Comparison of ENCODE assay signal across 9 mouse cellular contexts in the genomic region with DNA sequence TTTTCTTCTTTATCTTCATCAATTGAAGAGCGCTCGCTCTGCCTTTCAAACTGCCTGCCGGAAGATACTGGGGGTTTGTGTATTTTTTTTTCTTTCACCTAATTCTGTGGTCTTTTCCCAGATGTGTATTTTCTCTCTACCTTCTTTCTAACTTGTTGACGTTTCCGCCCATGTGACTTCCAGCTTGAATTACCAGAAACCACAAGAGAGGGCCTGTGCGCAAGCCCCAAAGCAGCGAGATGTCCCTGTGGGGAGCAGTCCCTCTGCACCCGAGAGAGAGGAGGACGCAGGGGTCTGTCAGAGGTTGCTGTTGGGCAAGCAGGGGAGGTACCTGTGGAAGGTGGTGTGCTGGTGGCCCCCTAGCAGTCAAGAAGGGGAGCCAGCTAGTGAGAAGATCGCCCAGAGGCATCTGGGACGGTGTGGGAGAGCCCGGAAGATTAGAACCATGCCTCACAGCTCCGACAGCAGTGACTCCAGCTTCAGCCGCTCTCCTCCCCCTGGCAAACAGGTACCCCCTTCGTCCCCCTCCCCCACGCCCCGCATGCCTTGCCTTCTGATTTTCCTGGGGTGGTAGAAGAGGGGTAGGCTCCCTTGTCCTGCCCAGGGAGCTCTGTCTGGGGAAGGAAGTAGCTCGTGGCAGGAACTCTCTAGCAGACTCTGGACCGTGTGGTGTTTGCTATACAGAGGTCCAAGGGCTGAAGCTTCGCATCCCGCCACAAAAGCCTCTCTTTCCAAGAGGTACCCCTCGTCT. TPM values are rescaled to one million over a fixed set of nuclear protein-coding genes. Genes with fewer than 3 reads are reported as not detected.
DNase-seq lines count a peak whose midpoint lies in the region; ATAC-seq lines count a peak whose summit lies in the region.
"Had no signal": no experiment of that assay in that cellular context is flagged by ENCODE, and none has a peak within 500 bp of the region (broad histone marks: within the 10 kb centered on the region; RNA-seq: fewer than 3 reads in every experiment).

A gene (plus strand): TSS at position 204 of the 751 bp plus-strand sequence.

- H3K36me3 ChIP-seq in intestine, embryonic 14.5 days (ENCODE audit: control insufficient read depth, insufficient read depth, low read length) = no peaks in the 10 kb centered on the region
- H3K36me3 ChIP-seq in forebrain, embryonic 13.5 days (ENCODE audit: poor library complexity, severe bottlenecking) = no peaks in the 10 kb centered on the region
- H3K36me3 ChIP-seq: G1E had no signal

- no peaks in the 10 kb centered on the region for H3K27me3 ChIP-seq in intestine, embryonic 14.5 days (replicated peaks; ENCODE audit: control insufficient read depth, insufficient read depth, low read length)
- H3K27me3 ChIP-seq in forebrain, embryonic 13.5 days = no peaks in the 10 kb centered on the region

- no peak within 1 kb of the TSS for H3K27ac ChIP-seq in intestine, embryonic 14.5 days (ENCODE audit: low read depth)
- no peak within 1 kb of the TSS for H3K27ac ChIP-seq in forebrain, embryonic 13.5 days

- peak within 1 kb of the TSS; percentile 18 for H3K4me2 ChIP-seq in intestine, embryonic 14.5 days (ENCODE audit: low read length)
- no peak within 1 kb of the TSS for H3K4me2 ChIP-seq in forebrain, embryonic 13.5 days

- H3K9ac ChIP-seq in intestine, embryonic 14.5 days (ENCODE audit: low read length) = no peak within 1 kb of the TSS
- no peak within 1 kb of the TSS for H3K9ac ChIP-seq in forebrain, embryonic 13.5 days

- ATAC-seq in common myeloid progenitor, adult 5-6 weeks (replicated peaks; ENCODE audit: low read depth, poor library complexity, severe bottlenecking) = peak; percentile 78
- ATAC-seq in intestine, embryonic 14.5 days (replicated peaks; ENCODE audit: low FRiP score, low TSS enrichment, low read depth) = no peak
- peak; percentile 53 for ATAC-seq in megakaryocyte-erythroid progenitor cell, adult 5-6 weeks (replicated peaks; ENCODE audit: low FRiP score, low TSS enrichment, poor library complexity, severe bottlenecking)
- no peak for ATAC-seq in forebrain, embryonic 13.5 days

- H3K9me3 ChIP-seq in intestine, embryonic 14.5 days (ENCODE audit: control insufficient read depth, low read length) = no peaks in the 10 kb centered on the region
- no peaks in the 10 kb centered on the region for H3K9me3 ChIP-seq in forebrain, embryonic 13.5 days (replicated peaks)
- H3K9me3 ChIP-seq: G1E had no signal

- H3K4me3 ChIP-seq in intestine, embryonic 14.5 days (ENCODE audit: low read depth, low read length) = no peak within 1 kb of the TSS
- H3K4me3 ChIP-seq in forebrain, embryonic 13.5 days = no peak within 1 kb of the TSS

- H3K4me1 ChIP-seq in intestine, embryonic 14.5 days (replicated peaks; ENCODE audit: control insufficient read depth, insufficient read depth, low read length) = no peaks in the 10 kb centered on the region
- no peaks in the 10 kb centered on the region for H3K4me1 ChIP-seq in forebrain, embryonic 13.5 days

- DNase-seq in heart, adult 18-20 months = peak; percentile 44 to 51
- DNase-seq in heart, postnatal 25 days (ENCODE audit: low spot score) = no peak
- DNase-seq in intestine, embryonic 14.5 days (ENCODE audit: low spot score) = peak; percentile 52
- DNase-seq in thymus, postnatal 4 days = peak; percentile 71
- no peak for DNase-seq in layer of hippocampus, adult 9-10 months (ENCODE audit: low spot score)

- 34% methylated on average over 22 of the region's 22 CpGs for WGBS in intestine, embryonic 14.5 days
- WGBS in forebrain, embryonic 13.5 days = 50% methylated on average over 22 of the region's 22 CpGs

- intact Hi-C loops in heart, postnatal 25 days (cut with DNase I) = no loop called here

RNA-seq across cellular contexts. Expression of the gene that starts here (rescaled TPM):
- 1 to 10 TPM; 1.1 to 1.9 TPM for total RNA-seq in heart, adult 18-20 months (2021)
- 1 to 10 TPM in 1 of 2 experiments, under 1 TPM in 1; 0.55 to 1.0 TPM for total RNA-seq in heart, postnatal 25 days (2021)
- 31.9 and 38.9 TPM in 2 replicates for total RNA-seq in common myeloid progenitor, adult 5-6 weeks (2017)
- 3.4 and 3.5 TPM in 2 replicates for polyA plus RNA-seq in intestine, embryonic 14.5 days (2014; fragmentation: Nextera tagmentation; extraction: Ambion mirVana)
- 3.3 and 4.7 TPM in 2 replicates for total RNA-seq in megakaryocyte-erythroid progenitor cell, adult 5-6 weeks (2014; fragmentation: Nextera tagmentation)
- 10.4 and 32.5 TPM in 2 replicates for total RNA-seq in megakaryocyte-erythroid progenitor cell, adult 5-6 weeks (2017)
- 0.38 and 0.53 TPM in 2 replicates for polyA plus RNA-seq in forebrain, embryonic 13.5 days (2015; fragmentation: Nextera tagmentation; extraction: Ambion mirVana)
- total RNA-seq: G1E had no signal
- polyA plus RNA-seq: G1E had no signal

Comparison
In these comparisons a context has a peak if more than half of its experiments do, and no peak if none do; other contexts are left out.
1. DNase-seq: peak in heart, adult 18-20 months (2 of 2), intestine, embryonic 14.5 days (single experiment) and thymus, postnatal 4 days (single experiment); none in heart, postnatal 25 days (single experiment) and layer of hippocampus, adult 9-10 months (single experiment).
2. ATAC-seq: peak in common myeloid progenitor, adult 5-6 weeks (single experiment) and megakaryocyte-erythroid progenitor cell, adult 5-6 weeks (single experiment); none in intestine, embryonic 14.5 days (single experiment) and forebrain, embryonic 13.5 days (single experiment).